Mouse (Mus musculus) kidney, adult 2 months (tissue): ENCODE data around the gene Tm7sf2.

Experiments used
- CTCF ChIP-seq: fragments of 200-500 bp; conservative IDR thresholded peaks from 2 replicates; pipeline ENCODE4 v1.5.1; 2011; ENCODE audit warnings: low read depth, mild to moderate bottlenecking, control low read depth, low read length, moderate library complexity, mixed read lengths; ENCODE audit not compliant: insufficient read depth, insufficient read length
- POLR2A ChIP-seq: fragments of 200-500 bp; IDR thresholded peaks from one replicate; pipeline ENCODE4 v1.6.1; 2011; ENCODE audit warnings: low read depth, low read length, control low read depth

- no peak for TF ChIP-seq CTCF
- TF ChIP-seq POLR2A: no peak
Measured at GRCm38 (mm10) chr19:6062418-6062817, 5.8 kb downstream of the Tm7sf2 start.
